Mouse (Mus musculus) forebrain, embryonic 14.5 days (tissue): ENCODE measurements at regions not wholly inside any gene's neighbourhood (a gene's known extent, or its start where the extent isn't known, plus 50 kb on each side); places are given as distances from the start of the nearest gene placed in this dataset.

Experiments
- ATAC-seq: fragments of 200-750 bp; cut with Nextera tagmentation; 2 replicates; pipeline ENCODE4 v1.8.0; 2017; ENCODE audit warnings: mild to moderate bottlenecking, moderate library complexity
- DNase-seq: peaks from one replicate; pipeline ENCODE4 v3.0.0-alpha.2; 2015; ENCODE audit warnings: low spot score
- H3K27ac ChIP-seq: fragments of 300-500 bp; sonication (generic); 2 replicates; pipeline ENCODE4 v1.5.1; 2014; ENCODE audit warnings: low read depth, mild to moderate bottlenecking, control low read depth, low read length, moderate library complexity
- H3K27me3 ChIP-seq: fragments of 300-500 bp; sonication (generic); replicated peaks from 2 replicates; pipeline ENCODE4 v1.6.1; 2014; ENCODE audit warnings: low read length, control low read depth, mixed read lengths; ENCODE audit not compliant: control insufficient read depth, insufficient read depth
- H3K36me3 ChIP-seq: fragments of 300-500 bp; sonication (generic); 2 replicates; pipeline ENCODE4 v1.6.1; 2014; ENCODE audit warnings: low read length, control low read depth; ENCODE audit not compliant: control insufficient read depth, insufficient read depth
- H3K4me1 ChIP-seq: fragments of 300-500 bp; sonication (generic); 2 replicates; pipeline ENCODE4 v1.6.1; 2014; ENCODE audit warnings: antibody characterized with exemption, low read length, control low read depth; ENCODE audit not compliant: control insufficient read depth, insufficient read depth
- H3K4me2 ChIP-seq: fragments of 300-500 bp; sonication (generic); 2 replicates; pipeline ENCODE4 v1.6.1; 2014; ENCODE audit warnings: mild to moderate bottlenecking, control low read depth, low read length
- H3K4me3 ChIP-seq: fragments of 300-500 bp; sonication (generic); 2 replicates; pipeline ENCODE4 v1.5.1; 2014; ENCODE audit warnings: low read depth, low read length, control low read depth
- H3K9ac ChIP-seq: fragments of 300-500 bp; sonication (generic); 2 replicates; pipeline ENCODE4 v1.6.1; 2014; ENCODE audit warnings: mild to moderate bottlenecking, low read length, control low read depth, moderate library complexity
- H3K9me3 ChIP-seq: fragments of 300-500 bp; sonication (generic); replicated peaks from 2 replicates; pipeline ENCODE4 v1.6.1; 2016; ENCODE audit warnings: low read length, control low read depth, mixed read lengths; ENCODE audit not compliant: control insufficient read depth
- WGBS: fragments of 180-500 bp; shearing (Covaris S2); extraction: QIAGEN DNeasy Blood & Tissue Kit; methylation state at CpG from one replicate; pipeline ENCODE4 v1.1.7; 2014; 5-methylcytosine and 5-hydroxymethylcytosine counted together

GRCm38 (mm10) chr7:55710872-55711558 is 57.0 kb upstream of the Siglech start:
- Histone ChIP-seq H3K4me2 (peak overlapping the region; percentile 20; the same call in 1 of the 2 replicates), H3K4me3 (no peak overlapping the region), H3K9me3 (no peaks in the 10 kb centered on the region), H3K4me1 (no peaks in the 10 kb centered on the region), H3K27ac (no peak overlapping the region), H3K9ac (no peak overlapping the region), H3K36me3 (no peaks in the 10 kb centered on the region), H3K27me3 (no peaks in the 10 kb centered on the region)
- ATAC-seq: peak; percentile 97
- peak; percentile 94 for DNase-seq
- 9% methylated on average over 11 of the region's 11 CpGs for WGBS
